Mouse (Mus musculus): ENCODE results near the gene Fbp1.
A peak's percentile ranks its signal among the peaks of the same experiment; 100 is the strongest.
"Not testable (repeated sequence)": the region's sequence is repeated elsewhere in the genome, so short reads cannot be mapped to it uniquely, and the experiment has no call there.

Gene Fbp1

DNA sequence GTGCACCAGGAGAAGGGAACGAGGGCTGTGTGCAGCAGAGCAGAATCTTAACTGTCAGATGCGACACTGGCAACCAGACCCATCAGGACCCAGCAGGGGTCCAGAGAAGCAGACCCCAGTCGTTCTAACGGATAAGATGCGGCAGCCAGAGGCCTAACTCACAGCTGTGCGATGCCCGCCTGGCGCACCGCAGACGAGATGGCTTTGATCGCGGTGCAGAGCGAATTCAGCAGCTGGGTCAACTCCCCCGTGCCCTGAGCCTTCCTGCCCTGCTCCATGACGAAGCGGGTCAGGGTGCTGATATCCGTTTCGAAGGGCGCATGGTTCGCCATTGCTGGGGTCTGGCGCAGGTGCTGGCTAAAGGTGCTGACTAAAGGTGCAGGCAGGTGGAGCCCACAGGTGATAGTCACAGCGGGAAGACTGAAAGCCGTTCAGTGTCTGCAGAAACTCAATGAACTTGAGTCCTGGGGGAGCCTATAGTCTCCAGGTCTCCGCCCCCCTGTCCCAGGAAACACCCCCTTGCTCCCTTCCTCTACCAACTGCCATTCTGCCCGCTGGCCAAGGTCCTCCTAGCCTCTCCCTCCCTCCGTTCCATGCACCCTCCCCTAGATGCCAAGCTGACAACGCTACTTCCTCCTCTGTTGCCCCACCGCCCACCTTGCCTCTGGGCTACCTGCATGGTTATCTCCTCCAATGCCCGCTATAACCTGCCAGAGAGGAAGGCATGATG is at the start of gene Fbp1:
TSS of gene Fbp1 (minus strand) at position 571 of the 730 bp plus-strand sequence.
- DNase-seq (ENCODE audit: low read depth, low spot score), result no peak

DNA sequence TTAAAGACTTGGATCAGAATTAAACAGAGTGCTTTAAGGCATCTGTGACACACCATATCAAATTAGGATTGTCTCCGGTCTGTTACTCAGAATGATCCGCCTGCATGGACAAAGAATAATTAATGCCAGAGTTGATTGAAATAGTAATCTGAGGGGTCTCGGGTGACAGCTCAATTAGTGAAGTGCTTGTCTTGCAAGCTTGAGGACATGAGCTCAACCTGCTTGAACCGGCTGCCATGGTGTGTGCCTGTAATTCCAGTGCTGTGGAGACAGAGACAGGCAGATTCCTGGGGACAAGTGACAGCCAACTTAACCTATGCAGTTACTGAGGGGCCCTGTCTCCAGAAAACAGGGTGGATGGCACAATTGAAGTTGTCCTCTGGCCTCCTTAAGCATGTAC is 44.4 kb upstream of the Fbp1 start:
- DNase-seq (ENCODE audit: low read depth, low spot score), result no peak

DNA sequence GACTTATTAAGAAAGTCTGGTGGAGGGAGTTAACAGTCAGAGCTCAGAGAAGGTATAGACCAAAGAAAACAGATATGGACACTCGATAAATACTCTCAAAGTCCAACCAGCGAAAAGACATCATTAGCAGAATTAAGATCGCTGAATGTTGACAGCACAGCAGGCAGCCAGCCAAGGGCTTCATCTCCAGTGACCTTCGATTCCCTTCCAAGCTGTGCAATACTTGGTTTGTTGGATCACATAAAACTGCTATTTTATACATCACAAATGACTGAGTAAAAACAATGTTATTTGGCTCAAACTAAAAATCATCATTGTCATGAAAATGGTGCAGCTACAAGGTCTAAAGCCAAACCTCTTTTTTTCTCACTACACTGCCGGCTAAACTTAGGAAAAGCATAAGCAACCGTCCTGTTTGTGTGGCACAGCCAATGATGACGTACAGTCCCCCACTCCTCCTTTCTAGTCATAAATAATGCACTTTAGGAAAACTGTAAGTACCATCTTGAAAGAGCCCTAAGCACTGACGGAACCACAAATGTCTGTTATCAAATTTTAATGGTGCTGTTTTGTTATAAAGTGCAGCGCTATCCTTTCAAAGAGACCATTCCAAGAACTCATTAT is 41.8 kb upstream of the Fbp1 start:
- no peak for DNase-seq (ENCODE audit: low read depth, low spot score)

DNA sequence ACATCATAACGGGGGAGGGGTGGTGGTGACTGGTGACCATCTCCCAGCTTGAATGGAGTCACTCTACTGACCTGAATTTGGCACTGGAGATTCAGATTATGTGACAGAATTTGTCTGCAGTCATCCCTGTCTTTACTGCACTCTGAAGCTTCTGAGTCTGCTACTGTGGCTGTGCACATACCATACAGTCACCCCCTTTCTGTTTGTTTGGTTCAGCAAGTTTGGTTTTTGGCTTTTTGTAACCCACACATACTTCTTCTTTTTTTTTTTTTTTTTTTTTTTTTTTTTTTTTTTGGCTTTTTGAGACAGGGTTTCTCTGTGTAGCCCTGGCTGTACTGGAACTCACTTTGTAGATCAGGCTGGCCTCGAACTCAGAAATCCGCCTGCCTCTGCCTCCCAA is 41.1 kb upstream of the Fbp1 start:
- DNase-seq (ENCODE audit: low read depth, low spot score), result not testable (repeated sequence)

DNA sequence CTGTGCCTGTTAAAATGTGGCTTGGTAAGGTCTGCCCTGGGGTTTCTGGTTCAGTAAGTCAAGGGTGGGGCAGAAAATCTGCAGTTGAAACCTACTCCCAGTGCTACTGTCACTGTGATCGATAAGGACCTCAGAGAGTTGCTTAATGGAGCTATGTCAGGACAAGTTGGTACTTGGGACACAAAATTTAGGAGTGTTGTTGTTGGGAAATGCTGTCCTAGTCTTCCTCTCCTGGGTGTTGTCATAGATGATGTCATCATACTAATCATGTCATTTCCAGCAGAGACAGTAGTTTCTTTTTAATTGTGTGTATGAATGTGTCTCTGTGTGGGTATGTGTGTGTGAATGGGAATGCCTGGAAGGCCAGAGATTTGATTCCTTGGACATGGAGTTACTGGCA is 39.4 kb upstream of the Fbp1 start:
- DNase-seq (ENCODE audit: low read depth, low spot score), result no peak

DNA sequence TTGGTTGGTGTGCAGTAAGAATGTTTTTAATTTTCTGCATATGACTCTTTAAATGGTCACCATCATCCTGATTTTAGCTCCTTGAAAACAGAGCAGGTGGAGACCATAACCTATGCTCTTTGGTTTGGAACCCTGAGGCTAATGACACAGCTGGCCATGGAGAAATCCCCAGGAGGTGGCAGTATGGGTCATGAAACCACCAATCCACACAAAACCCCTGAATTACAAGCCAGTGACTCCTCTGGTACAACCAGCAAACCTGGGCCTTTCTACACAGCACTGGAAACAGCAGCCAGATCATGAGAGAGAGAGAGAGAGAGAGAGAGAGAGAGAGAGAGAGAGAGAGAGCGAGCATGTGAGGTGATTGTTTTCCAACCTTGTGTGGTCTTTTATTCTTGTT is 38.4 kb upstream of the Fbp1 start:
- no peak for DNase-seq (ENCODE audit: low read depth, low spot score)

DNA sequence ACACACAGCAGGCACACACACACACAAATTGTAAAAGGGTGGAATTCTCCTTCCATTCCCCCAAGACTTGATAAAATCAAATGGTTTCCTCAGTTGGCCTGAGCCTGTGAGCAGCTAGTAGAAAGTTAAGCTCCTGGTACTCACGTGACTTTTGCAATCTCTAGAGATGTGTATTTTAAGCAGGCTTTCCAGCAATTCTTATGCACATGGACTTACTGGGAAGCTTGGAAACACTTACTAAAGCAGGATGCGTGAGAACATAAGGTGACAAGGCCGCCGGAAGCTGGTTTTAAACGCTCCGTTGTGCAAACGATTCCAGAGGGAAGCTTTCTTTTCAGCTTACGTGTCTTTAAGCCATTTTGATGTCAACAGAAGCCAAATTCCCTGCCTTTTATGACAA is 35.1 kb upstream of the Fbp1 start:
- DNase-seq (ENCODE audit: low read depth, low spot score), result no peak

DNA sequence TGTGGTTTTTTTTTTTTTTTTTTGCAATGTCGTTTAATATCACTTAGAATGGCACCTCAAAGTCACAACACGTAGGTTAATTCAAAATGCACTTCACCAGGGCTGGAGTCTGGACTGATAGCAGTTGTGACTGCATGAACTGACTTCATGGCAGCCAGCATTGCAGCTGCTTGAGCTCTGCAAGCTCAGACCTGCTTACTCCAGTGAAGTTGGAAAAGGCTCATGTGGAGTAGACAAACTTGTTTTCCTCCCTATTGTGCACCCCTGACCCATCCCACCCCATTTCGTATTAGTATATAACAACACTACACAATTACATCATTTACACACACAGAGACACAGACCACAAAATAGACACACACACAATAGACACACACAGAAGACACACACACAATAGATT is 34.6 kb upstream of the Fbp1 start:
- no peak for DNase-seq (ENCODE audit: low read depth, low spot score)

DNA sequence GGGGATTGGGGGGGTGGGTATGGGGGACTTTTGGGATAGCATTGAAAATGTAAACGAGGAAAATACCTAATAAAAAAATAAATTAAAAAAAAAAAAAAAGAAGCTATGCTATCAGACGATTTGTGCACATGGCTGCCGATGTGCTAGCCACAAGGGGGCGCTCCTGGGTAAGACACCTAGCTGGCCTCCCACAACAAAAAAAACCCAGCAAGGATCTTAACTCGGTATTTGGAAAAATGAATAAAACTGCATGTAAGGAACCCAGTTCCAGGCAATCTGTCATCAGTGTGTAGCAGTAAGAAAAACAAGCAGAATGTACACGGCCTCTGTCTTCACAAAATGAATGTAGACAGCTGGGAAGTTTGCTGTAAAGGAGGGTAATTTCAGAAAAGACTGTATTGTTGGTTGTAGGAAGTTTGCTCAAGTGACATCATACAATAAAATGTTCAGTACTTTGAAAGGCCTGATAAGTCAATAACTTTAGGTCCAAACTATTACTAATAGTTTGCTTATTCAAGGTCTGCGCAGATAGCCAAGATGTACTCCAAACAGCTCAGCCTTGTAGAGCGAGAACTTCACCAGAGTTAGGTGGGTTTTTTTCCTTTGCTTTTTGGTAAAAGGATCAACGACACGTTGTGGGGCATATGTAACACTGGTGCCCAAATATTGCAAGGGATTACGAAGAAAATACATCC is 31.7 kb upstream of the Fbp1 start:
- peak; percentile 47 for DNase-seq (ENCODE audit: low read depth, low spot score)

DNA sequence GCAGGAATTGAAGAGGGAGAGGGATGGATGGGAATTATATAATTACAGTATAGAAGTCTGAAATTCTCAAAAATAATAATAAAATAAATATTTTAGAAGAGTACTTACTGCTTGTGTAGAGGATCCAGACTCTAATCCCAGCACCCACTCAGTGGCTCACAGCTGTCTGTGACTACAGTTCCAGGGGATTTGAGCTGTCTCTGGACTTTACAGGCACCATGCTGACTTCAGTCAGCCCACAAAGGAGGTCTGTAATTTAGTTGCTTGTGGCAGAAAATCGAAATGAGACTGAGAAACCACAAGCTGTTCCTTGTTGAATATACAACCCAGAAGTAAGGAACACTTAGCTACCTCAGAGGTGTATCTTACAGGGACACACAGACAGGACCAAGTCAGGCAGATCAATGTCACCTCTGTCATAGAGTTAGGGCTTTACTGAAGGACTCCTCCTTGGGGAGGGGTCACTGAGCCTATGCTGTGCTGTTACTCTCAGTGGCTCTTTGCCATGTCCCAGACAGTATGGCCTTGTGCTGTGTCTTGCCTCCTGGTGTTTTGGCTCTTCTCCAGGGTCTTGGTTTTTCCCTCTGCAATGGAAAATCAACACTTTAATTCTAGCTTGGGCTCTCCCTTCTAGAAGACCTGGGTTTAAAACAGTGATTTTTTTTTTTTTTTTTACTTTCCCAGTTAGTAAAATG is 29.5 kb upstream of the Fbp1 start:
- no peak for DNase-seq (ENCODE audit: low read depth, low spot score)

DNA sequence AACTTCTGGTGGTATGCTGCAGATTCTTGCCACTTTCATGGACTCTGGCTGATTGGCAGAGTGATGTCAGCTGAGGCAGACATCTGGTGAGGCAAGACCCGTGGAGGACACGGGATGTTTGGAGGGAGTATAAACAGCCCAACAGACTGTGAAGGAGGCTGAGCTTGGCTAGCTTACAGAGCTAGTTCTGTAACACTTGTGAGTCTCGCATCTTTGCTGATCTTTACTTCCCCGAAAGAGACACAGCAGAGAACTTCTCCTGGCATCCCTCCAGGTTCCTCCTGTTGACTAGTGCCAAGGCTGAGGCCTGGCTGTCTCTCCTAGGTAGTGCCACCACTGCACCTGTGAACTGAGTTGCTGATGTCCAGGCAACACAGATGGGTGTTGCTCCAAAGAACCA is 28.6 kb upstream of the Fbp1 start:
- DNase-seq (ENCODE audit: low read depth, low spot score), result no peak

DNA sequence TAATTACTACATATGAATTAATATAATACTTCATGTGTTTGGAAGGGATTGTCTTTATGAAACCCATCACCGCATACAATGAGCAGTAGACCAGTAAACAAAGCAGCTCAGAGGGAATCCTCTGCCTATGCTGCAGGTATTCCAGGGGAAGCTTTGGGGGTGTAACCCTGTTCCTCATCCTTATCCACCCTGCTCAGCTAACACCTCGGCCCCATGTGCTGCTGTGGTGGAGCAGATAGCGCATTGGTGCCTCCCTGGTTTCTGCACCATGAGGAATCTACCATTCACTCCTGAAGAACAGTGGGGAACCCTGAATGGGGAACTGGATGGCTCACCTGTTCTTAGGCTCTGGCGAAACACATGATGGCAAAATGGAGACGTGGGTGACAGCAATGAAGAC is 23.5 kb upstream of the Fbp1 start:
- no peak for DNase-seq (ENCODE audit: low read depth, low spot score)

DNA sequence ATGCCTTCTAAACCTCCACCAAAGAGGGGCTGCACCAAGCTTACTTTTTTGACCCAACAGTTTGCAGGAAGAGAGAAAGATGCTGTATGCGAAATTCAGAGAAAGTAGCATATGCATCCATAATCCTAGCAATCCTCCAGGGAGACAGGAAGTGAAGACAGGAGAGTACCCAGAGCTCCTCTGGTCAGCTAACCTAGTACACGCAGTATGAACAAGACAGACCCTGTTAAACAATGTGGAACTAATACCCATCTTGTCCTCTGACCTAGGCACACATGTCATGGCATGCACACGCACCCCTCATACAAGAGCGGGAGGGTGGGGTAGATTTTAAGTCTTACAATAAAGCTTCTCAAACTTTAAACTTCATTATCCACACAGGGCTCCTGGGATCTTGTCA is 22.1 kb upstream of the Fbp1 start:
- DNase-seq (ENCODE audit: low read depth, low spot score), result no peak

DNA sequence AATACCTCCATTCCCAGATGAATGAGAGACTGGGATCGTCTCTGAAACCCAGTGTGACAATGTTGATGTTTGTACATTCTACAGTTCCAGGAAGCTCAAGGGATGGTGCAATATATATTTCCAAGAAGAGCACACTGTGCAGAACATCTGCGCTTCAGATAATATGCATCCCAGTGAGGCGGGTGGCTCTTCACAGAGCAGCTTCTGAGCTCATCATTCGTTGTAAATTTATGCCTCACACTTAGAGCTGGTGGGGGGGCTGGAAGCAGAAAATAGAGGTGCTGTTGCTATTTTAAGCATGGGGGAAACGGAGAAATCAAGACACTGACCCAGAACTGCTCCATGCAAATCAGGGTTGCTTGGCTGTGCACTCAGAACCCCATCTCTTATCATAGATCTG is 21.7 kb upstream of the Fbp1 start:
- DNase-seq (ENCODE audit: low read depth, low spot score), result no peak

DNA sequence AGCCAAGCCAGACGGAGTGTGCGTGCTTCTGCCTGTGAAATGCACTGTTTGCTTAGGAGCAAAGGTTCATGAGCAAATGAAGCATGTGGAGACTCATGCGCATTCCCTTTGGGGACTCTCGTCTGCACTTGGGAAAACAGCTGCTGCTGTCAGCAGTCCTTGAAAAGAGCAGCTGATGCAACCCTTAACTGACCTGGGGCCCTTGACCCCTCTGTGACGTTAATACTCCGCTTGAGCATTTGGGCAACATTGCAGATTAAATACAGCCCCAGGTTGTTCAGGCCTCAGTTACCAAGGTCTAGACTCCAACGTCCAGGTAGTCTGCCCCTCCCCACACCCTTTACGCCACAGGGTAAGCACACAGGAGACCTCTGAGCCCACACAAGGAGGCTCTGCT is 20.1 kb upstream of the Fbp1 start:
- no peak for DNase-seq (ENCODE audit: low read depth, low spot score)

DNA sequence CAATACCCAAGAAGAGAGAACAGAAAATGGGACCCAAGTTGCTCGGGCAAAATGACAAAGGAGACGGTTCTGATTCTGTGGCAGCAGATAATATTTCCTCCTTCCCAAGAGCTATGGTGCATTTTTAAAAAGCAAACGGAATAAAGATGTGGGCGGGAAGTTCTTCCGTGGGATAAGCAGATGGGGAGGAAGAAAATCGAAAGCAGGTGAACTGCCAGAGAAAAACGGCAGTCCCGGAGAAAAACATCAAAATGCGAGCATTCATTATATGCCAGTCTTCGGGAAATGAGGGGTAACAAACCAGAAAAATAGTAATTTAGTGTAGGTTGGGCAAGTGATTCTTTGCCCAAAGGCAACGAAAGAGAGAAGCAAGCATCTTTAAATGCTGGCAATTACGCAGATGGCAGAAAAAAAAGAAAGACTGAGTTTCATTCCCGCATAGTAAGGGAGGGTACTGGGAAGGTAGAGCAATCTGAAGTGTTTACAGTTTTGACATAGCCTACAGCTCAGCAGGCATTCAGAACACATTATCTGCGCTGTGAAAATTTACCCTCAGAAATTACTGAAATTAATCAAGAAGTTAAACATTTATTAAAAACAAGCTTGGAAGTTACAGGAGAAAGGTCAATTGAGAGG is 19.6 kb upstream of the Fbp1 start:
- no peak for DNase-seq (ENCODE audit: low read depth, low spot score)

DNA sequence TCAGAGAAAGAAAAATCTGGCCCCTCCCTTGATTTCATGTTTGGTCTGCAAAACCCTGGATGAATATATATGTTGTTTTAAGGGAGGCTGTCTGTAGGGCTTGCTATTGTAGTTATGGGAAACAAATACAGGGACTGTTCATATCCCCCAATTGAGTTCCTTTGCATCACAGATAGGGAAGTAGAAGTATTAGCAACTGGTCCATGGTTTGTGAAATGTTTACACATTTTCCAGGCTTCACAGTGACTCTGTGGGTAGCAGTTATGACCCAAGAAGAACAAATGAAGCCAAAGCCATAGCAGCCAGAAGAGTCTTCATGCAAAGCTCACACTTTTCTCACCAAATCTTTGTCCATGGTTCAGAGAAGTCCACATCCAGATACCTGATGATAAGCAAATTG is 13.1 kb upstream of the Fbp1 start:
- no peak for DNase-seq (ENCODE audit: low read depth, low spot score)

DNA sequence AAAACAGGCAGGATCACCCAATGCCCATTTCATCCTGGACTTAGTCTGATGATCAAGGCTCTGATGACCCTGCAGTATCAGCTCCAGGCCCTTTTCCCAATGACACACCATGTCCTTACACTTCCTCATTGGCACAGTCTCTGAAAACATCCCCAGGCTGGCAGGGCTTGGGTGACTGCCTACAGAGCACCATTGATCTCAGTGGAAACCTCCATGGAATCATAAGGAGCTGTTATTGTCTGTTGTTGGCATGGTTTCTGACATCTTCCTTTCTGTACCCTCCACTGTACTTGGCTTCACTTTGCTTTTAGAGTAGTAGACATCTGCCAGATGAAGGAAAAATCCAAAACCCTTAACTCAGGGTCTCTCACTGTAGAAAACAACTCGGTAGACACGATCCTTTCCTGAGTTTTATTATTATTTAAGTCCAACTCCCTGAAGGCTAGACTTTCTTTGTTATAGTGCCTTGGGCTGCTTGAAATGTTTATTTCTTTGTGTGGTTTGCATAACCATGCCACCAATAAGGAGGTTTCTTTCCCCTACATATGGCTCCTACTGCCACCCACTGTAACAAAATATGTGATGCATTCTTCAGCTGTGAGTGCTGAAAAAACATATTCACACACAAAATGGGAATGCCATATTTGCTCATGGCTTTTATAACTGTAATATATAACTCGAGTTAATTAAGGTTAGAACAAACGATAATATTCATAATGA is 10.0 kb upstream of the Fbp1 start:
- no peak for DNase-seq (ENCODE audit: low read depth, low spot score)

DNA sequence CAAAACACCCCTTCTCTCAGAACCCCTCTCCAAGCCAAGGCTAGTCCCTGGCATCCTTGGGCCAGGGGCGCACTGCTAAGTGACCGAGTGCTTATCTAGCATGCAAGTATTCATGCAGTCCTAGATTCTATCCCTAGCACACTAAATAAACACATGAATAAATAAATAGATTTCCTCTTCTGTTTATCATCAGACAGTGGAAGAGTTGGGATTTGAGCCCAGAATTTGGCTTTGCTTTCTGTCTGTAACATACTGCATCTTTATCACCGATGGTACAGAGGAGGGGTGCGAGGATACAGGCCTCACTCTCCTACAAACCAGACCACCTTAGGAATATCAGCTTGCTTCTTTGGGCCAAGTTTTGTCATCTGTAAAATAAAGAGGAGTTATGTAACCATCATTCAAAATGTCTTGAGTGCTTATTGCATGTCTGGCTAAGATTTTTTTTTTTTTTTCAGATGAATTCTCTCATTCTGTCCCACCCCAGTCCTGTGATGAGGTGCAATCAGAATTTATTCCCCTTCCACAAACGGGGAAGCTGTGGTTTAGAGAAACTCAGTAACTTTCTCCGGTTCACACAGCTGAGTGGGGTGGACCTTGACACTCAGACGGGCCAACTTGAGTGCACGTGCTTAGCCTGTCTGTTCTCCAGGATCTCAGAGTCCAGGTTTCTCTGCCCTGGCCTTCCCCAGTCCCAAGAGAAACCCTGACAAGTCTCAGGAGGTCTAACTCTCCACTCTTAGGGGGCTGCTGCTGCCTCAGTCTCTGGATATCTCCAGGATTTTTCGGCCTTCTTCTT is 5.2 kb upstream of the Fbp1 start:
- no peak for DNase-seq (ENCODE audit: low read depth, low spot score)

DNA sequence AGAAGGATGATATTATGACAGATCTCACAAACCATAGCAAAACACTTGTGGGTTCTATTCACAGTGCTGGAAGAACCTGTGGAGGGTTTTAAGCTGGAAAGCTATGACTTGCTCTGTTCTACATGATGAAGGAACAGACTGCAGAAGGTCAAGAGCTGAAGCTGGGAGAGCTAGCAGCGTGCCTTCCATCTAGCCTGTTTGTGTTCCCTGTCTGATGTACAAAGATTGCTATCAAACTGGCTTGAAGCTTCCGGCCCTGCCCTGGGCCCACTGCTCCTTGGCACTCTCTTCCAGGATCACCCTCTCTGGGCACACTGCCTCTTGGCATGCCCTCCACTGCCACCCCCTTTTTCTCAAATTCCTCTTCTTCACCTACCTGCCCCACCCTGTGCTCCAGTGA is 1.2 kb upstream of the Fbp1 start:
- DNase-seq (ENCODE audit: low read depth, low spot score), result no peak

DNA sequence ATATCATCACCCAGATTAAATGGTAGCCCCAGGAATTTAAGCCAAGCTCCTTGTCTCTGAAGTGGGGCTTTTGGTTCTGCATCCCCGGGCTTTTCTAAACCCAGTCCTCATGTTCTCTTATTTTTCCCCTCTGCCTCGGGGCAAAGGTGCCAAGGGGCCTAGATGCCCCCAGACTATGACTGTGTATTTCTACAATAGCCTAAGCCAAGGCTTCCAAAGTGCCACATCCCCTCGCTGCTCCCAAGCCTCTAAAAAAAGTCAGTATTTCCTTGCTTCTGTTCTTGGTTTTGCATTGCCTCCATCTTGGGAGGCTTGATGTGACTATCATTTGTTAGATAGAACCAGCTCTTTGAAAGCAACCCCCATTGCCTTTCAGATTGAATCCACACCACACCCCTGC is 3.5 kb downstream of the Fbp1 start:
- DNase-seq (ENCODE audit: low read depth, low spot score), result no peak

Data from retina, postnatal 7 days (tissue).